Comparison of ENCODE assay signal across 1 mouse cellular context in the genomic region with DNA sequence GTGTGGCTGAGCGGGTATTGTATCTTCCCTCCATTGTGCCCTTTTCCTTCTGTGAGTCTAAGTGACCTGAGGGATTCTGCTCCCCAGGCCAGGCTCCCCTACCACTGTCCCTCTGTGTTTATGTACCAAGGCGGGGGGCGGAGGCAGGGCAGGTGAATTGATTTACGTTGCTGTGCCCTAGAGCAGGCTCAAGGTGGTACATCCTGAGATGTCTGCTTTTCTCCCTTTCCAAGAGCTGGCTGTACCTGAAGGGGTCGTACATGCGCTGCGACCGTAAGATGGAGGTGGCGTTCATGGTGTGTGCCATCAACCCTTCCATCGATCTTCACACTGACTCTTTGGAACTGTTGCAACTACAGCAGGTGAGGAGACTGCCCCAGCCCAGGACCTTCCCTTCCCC.
TF ChIP-seq lines count a peak whose summit lies in the region.

No protein-coding gene starts in this region.

TF ChIP-seq in CH12.LX, 34 proteins besides CTCF, POLR2A, EP300 and RAD21:
- TF ChIP-seq ELF1 (IDR thresholded peaks at IDR 0.05; ENCODE audit: low read depth, low read length): no peak
- TF ChIP-seq ZMIZ1 (IDR thresholded peaks at IDR 0.05; ENCODE audit: low read depth, low read length): no peak
- no peak for TF ChIP-seq POLR2AphosphoS2 (IDR thresholded peaks at IDR 0.05; ENCODE audit: low read depth, low read length)
- TF ChIP-seq MXI1 (IDR thresholded peaks at IDR 0.05; ENCODE audit: low read depth, low read length): no peak
- no peak for TF ChIP-seq ZKSCAN1 (IDR thresholded peaks at IDR 0.05; ENCODE audit: borderline replicate concordance, low read depth, low read length)
- no peak for TF ChIP-seq ETS1 (conservative IDR thresholded peaks at IDR 0.05; ENCODE audit: low read depth, low read length)
- no peak for TF ChIP-seq SIN3A (IDR thresholded peaks at IDR 0.05; ENCODE audit: low read length)
